Mouse (Mus musculus) cerebellum, postnatal 4 days (tissue): ENCODE data around the gene Filip1.

Experiments used
- DNase-seq, 2 experiments: peaks; one replicate each; pipeline ENCODE4 v3.0.0; 2022; ENCODE audit warnings: low spot score in 2 of 2, mixed read lengths in 1 of 2

The Filip1 gene

GRCm38 (mm10) chr9:79947973-79948372 lies 64.7 kb downstream of the Filip1 start:
- DNase-seq: no peak

- no peak for DNase-seq
Observed at GRCm38 (mm10) chr9:79947414-79947813, 65.2 kb downstream of the Filip1 start.

GRCm38 (mm10) chr9:79944872-79945271 lies 67.8 kb downstream of the Filip1 start:
- DNase-seq: no peak

GRCm38 (mm10) chr9:79943986-79944385 lies 68.7 kb downstream of the Filip1 start:
- no peak for DNase-seq

- DNase-seq: no peak
Observed at GRCm38 (mm10) chr9:79938416-79939206, 74.0 kb downstream of the Filip1 start.

- no peak for DNase-seq
Observed at GRCm38 (mm10) chr9:79937570-79937969, 75.1 kb downstream of the Filip1 start.

GRCm38 (mm10) chr9:79932578-79932977 lies 80.1 kb downstream of the Filip1 start:
- no peak for DNase-seq

- no peak for DNase-seq
Observed at GRCm38 (mm10) chr9:79928092-79928491, 84.6 kb downstream of the Filip1 start.

- no peak for DNase-seq
Observed at GRCm38 (mm10) chr9:79927156-79927870, 85.3 kb downstream of the Filip1 start.

GRCm38 (mm10) chr9:79926464-79927155 lies 86.0 kb downstream of the Filip1 start:
- DNase-seq: no peak

GRCm38 (mm10) chr9:79925950-79926349 lies 86.7 kb downstream of the Filip1 start:
- no peak for DNase-seq

- DNase-seq: no peak
Observed at GRCm38 (mm10) chr9:79923262-79923661, 89.4 kb downstream of the Filip1 start.

GRCm38 (mm10) chr9:79922493-79922760 lies 90.2 kb downstream of the Filip1 start:
- DNase-seq: no peak

GRCm38 (mm10) chr9:79921701-79922492 lies 90.8 kb downstream of the Filip1 start:
- DNase-seq: no peak

- no peak for DNase-seq
Observed at GRCm38 (mm10) chr9:79920540-79920933, 92.1 kb downstream of the Filip1 start.

GRCm38 (mm10) chr9:79919750-79920539 lies 92.7 kb downstream of the Filip1 start:
- no peak for DNase-seq

- no peak for DNase-seq
Observed at GRCm38 (mm10) chr9:79919303-79919721, 93.3 kb downstream of the Filip1 start.

- DNase-seq: no peak
Observed at GRCm38 (mm10) chr9:79918325-79919117, 94.1 kb downstream of the Filip1 start.

GRCm38 (mm10) chr9:79914276-79914675 lies 98.4 kb downstream of the Filip1 start:
- no peak for DNase-seq

- DNase-seq: no peak
Observed at GRCm38 (mm10) chr9:79912971-79913370, 99.7 kb downstream of the Filip1 start.
